Mouse (Mus musculus) limb, embryonic 13.5 days (tissue): ENCODE measurements at regions not wholly inside any gene's neighbourhood (a gene's known extent, or its start where the extent isn't known, plus 50 kb on each side); places are given as distances from the start of the nearest gene placed in this dataset.

ENCODE experiments used
- ATAC-seq: fragments of 200-750 bp; cut with Nextera tagmentation; 2 replicates; pipeline ENCODE4 v1.8.0; 2017; ENCODE audit warnings: low read depth, moderate number of reproducible peaks, moderate TSS enrichment; ENCODE audit not compliant: low FRiP score
- H3K27ac ChIP-seq: fragments of 300-500 bp; sonication (generic); 2 replicates; pipeline ENCODE4 v1.5.1; 2015; ENCODE audit warnings: inconsistent platforms, mild to moderate bottlenecking, moderate library complexity
- H3K27me3 ChIP-seq: fragments of 300-500 bp; sonication (generic); 2 replicates; pipeline ENCODE4 v1.6.1; 2015; ENCODE audit warnings: mild to moderate bottlenecking, inconsistent platforms
- H3K36me3 ChIP-seq: fragments of 300-500 bp; sonication (generic); 2 replicates; pipeline ENCODE4 v1.6.1; 2015; ENCODE audit warnings: inconsistent platforms, mild to moderate bottlenecking, moderate library complexity
- H3K4me1 ChIP-seq: fragments of 300-500 bp; sonication (generic); 2 replicates; pipeline ENCODE4 v1.6.1; 2015; ENCODE audit warnings: inconsistent platforms
- H3K4me2 ChIP-seq: fragments of 300-500 bp; sonication (generic); replicated peaks from 2 replicates; pipeline ENCODE4 v1.6.1; 2015; ENCODE audit warnings: inconsistent platforms, mild to moderate bottlenecking, moderate library complexity
- H3K4me3 ChIP-seq: fragments of 300-500 bp; sonication (generic); 2 replicates; pipeline ENCODE4 v1.5.1; 2015; ENCODE audit warnings: moderate library complexity, mild to moderate bottlenecking, inconsistent platforms
- H3K9ac ChIP-seq: fragments of 300-500 bp; sonication (generic); 2 replicates; pipeline ENCODE4 v1.6.1; 2015; ENCODE audit warnings: mild to moderate bottlenecking, inconsistent platforms
- H3K9me3 ChIP-seq: fragments of 300-500 bp; sonication (generic); 2 replicates; pipeline ENCODE4 v1.6.1; 2016; ENCODE audit warnings: inconsistent platforms
- WGBS: fragments of 180-500 bp; shearing (Covaris S2); methylation state at CpG from one replicate; pipeline ENCODE4 v1.1.7; 2015; 5-methylcytosine and 5-hydroxymethylcytosine counted together

DNA sequence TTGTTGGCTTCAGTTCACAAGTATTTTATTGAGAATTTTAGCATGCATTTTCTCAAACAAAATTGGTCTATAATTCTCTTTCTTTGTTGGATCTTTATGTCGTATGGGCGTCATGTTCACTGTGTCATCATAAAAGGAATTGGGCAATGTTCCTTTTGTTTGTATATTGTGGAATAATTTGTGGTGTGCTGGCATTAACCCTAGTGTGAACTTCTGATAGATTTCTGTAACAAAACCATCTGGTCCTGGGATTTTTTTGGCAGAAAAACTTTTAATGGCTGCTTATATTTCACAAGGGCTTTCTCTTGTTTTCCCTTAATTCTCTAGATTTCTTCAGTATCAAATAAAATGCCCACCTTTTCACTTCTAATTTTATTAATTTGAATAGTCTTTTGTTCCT is 278.7 kb downstream of the Slitrk1 start:
- H3K4me2 ChIP-seq, result no peak overlapping the region
- H3K9ac ChIP-seq, result no peak overlapping the region
- no peaks in the 10 kb centered on the region for H3K9me3 ChIP-seq
- H3K4me1 ChIP-seq, result no peaks in the 10 kb centered on the region
- H3K27ac ChIP-seq, result no peak overlapping the region
- no peaks in the 10 kb centered on the region for H3K27me3 ChIP-seq
- H3K36me3 ChIP-seq, result no peaks in the 10 kb centered on the region
- no peak for ATAC-seq
- 70% methylated on average over 2 of the region's 2 CpGs for WGBS
- no peak overlapping the region for H3K4me3 ChIP-seq

DNA sequence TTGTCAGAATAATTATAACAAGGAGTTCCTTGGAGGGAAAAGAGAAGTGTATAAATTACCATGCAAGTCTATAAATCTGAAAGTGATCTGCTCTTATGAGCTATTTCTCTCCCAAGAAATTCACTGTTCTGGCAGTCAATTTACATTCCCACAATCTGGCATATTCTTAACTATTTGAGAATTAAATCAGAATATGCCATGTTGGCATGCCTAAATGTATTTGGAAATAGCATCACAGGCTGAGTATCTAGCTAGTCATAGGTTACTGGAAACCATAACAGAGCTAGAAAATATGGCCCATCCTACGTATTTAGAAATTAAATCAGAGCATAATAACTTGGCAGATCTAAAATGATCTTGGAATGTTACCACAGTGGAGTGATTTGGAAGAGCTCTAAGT is 303.9 kb downstream of the Slitrk1 start:
- H3K9me3 ChIP-seq, result no peaks in the 10 kb centered on the region
- H3K4me1 ChIP-seq, result no peaks in the 10 kb centered on the region
- no peak for ATAC-seq
- H3K27ac ChIP-seq, result no peak overlapping the region
- no peak overlapping the region for H3K9ac ChIP-seq
- H3K36me3 ChIP-seq, result no peaks in the 10 kb centered on the region
- H3K4me3 ChIP-seq, result no peak overlapping the region
- H3K27me3 ChIP-seq, result no peaks in the 10 kb centered on the region
- no peak overlapping the region for H3K4me2 ChIP-seq
- WGBS, result 74% methylated on average over 1 of the region's 1 CpGs
